Mouse (Mus musculus): ENCODE results near the gene Gm5134. TPM values are rescaled to one million over a fixed set of nuclear protein-coding genes. Genes with fewer than 3 reads are reported as not detected.

Gm5134 gene
- total and polyA plus RNA-seq, 3 experiments = 0.40 to 1.6 (median 1.0) TPM

DNA sequence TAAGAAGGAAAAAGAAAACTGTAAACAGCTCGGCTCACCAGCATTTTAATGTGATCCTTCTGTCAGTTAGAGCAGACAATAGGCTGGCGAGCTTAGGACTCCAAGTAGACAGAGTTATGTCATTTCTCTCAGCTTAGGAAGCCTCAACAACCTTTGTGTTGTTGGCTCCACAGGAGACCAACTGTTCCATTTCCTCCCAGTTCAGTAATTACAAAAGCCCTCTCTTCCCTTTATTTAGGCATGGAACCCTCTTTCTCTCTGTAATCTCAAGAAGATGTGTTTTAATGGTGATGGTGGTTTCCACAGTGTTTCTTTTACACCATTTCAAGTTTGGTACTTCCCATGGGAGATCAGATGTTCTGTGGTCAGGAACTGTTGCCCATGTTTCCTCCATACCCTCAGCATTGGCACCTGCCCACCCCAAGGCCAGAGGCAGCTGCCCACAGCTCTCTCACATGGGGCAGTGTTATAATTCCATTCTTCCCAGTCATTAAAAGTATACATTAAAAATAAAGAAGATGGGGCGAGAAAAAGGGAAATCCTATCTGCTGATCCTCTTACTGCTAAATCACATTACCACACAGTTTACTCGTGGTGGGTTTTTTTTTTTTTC, 36.2 kb downstream of the Gm5134 start:
- no peak overlapping the region for H3K27ac ChIP-seq (ENCODE audit: insufficient read depth, low read depth)
- H3K4me1 ChIP-seq (ENCODE audit: control insufficient read depth in 1 of 2, insufficient read depth in 2 of 2) = peaks cover 0 to 10% of the 10 kb centered on the region in 2 experiments; a peak in 2 of 4 replicates
- H3K9me3 ChIP-seq (replicated peaks; ENCODE audit: low read length) = no peaks in the 10 kb centered on the region
- DNase-seq (ENCODE audit: extremely low read depth) = no peak
- dilution Hi-C loops (cut with MboI; ENCODE audit: extremely low pct_ligation_motif_present, extremely low pct_unique_long_range_greater_than_20kb, low sequenced_read_pairs) = no loop called here
- H3K4me3 ChIP-seq (replicated peaks in 1 of 3; ENCODE audit: low read depth in 2 of 3, low read length in 2 of 3, poor library complexity in 1 of 3) = no peak overlapping the region
- H3K36me3 ChIP-seq (replicated peaks in 1 of 2; ENCODE audit: control insufficient read depth in 1 of 2, insufficient read depth in 1 of 2, low read length in 1 of 2) = peaks cover 0 to 2% of the 10 kb centered on the region in 2 experiments
- H3K4me2 ChIP-seq (ENCODE audit: insufficient read depth, low read depth, poor library complexity, severe bottlenecking) = no peak overlapping the region
- in situ Hi-C loops (cut with MboI; ENCODE audit: low pct_ligation_motif_present, low pct_unique_long_range_greater_than_20kb, low sequenced_read_pairs) = no loop called here
- no peaks in the 10 kb centered on the region for H3K79me2 ChIP-seq (replicated peaks; ENCODE audit: control insufficient read depth, extremely low read depth, insufficient read depth, poor library complexity, severe bottlenecking)
- TF ChIP-seq BHLHE40 (IDR thresholded peaks at IDR 0.05; ENCODE audit: low read depth, low read length) (no peak), JUN (IDR thresholded peaks at IDR 0.05; ENCODE audit: insufficient read depth, low read depth, low read length) (no peak), TCF12 (IDR thresholded peaks at IDR 0.05; ENCODE audit: low read depth, low read length) (no peak), MAX (IDR thresholded peaks at IDR 0.05; ENCODE audit: low read length) (no peak), TBP (conservative IDR thresholded peaks at IDR 0.05; ENCODE audit: low read depth, low read length) (no peak), ZKSCAN1 (IDR thresholded peaks at IDR 0.05; ENCODE audit: borderline replicate concordance, low read depth, low read length) (no peak), SMC3 (IDR thresholded peaks at IDR 0.05; ENCODE audit: low read depth, low read length) (no peak), RCOR1 (conservative IDR thresholded peaks at IDR 0.05; ENCODE audit: low read depth, low read length) (no peak), HCFC1 (IDR thresholded peaks at IDR 0.05; ENCODE audit: low read depth, low read length) (no peak), UBTF (IDR thresholded peaks at IDR 0.05; ENCODE audit: low read depth, low read length) (no peak), CHD2 (IDR thresholded peaks at IDR 0.05; ENCODE audit: low read length) (no peak), KAT2A (IDR thresholded peaks at IDR 0.05; ENCODE audit: insufficient replicate concordance, low read length) (no peak), MEF2A (IDR thresholded peaks at IDR 0.05; ENCODE audit: borderline replicate concordance, low read depth, low read length) (no peak)
- no peak overlapping the region for H3K9ac ChIP-seq (ENCODE audit: insufficient read depth, low read depth)
- no peaks in the 10 kb centered on the region for H3K27me3 ChIP-seq (replicated peaks)

GRCm38 (mm10) chr10:75993616-75994240, 39.4 kb downstream of the Gm5134 start:
- Histone ChIP-seq H3K4me2 (ENCODE audit: insufficient read depth, low read depth, poor library complexity, severe bottlenecking) (no peak overlapping the region), H3K9me3 (replicated peaks; ENCODE audit: low read length) (no peaks in the 10 kb centered on the region), H3K27me3 (replicated peaks) (no peaks in the 10 kb centered on the region), H3K4me1 (ENCODE audit: control insufficient read depth in 1 of 2, insufficient read depth in 2 of 2) (peaks cover 0 to 10% of the 10 kb centered on the region in 2 experiments; a peak in 2 of 4 replicates), H3K36me3 (replicated peaks in 1 of 2; ENCODE audit: control insufficient read depth in 1 of 2, insufficient read depth in 1 of 2, low read length in 1 of 2) (peaks cover 0 to 2% of the 10 kb centered on the region in 2 experiments), H3K79me2 (replicated peaks; ENCODE audit: control insufficient read depth, extremely low read depth, insufficient read depth, poor library complexity, severe bottlenecking) (no peaks in the 10 kb centered on the region), H3K4me3 (replicated peaks in 1 of 3; ENCODE audit: low read depth in 2 of 3, low read length in 2 of 3, poor library complexity in 1 of 3) (no peak overlapping the region), H3K9ac (ENCODE audit: insufficient read depth, low read depth) (no peak overlapping the region), H3K27ac (ENCODE audit: insufficient read depth, low read depth) (no peak overlapping the region)
- no peak for TF ChIP-seq ELF1 (IDR thresholded peaks at IDR 0.05; ENCODE audit: low read depth, low read length)
- no peak for TF ChIP-seq BHLHE40 (IDR thresholded peaks at IDR 0.05; ENCODE audit: low read depth, low read length)
- no peak for TF ChIP-seq CHD1 (IDR thresholded peaks at IDR 0.05; ENCODE audit: low read depth, low read length)
- TF ChIP-seq ZNF384 (IDR thresholded peaks at IDR 0.05; ENCODE audit: low read depth, low read length) = no peak
- no peak for TF ChIP-seq RCOR1 (conservative IDR thresholded peaks at IDR 0.05; ENCODE audit: low read depth, low read length)
- TF ChIP-seq MXI1 (IDR thresholded peaks at IDR 0.05; ENCODE audit: low read depth, low read length) = no peak
- no peak for TF ChIP-seq ETS1 (conservative IDR thresholded peaks at IDR 0.05; ENCODE audit: low read depth, low read length)
- TF ChIP-seq PAX5 (IDR thresholded peaks at IDR 0.05; ENCODE audit: low read length) = no peak
- no peak for TF ChIP-seq JUND (conservative IDR thresholded peaks at IDR 0.05; ENCODE audit: low read depth, low read length)
- TF ChIP-seq MAFK (IDR thresholded peaks at IDR 0.05; ENCODE audit: insufficient replicate concordance, low read length) = no peak
- no peak for TF ChIP-seq CTCF (conservative IDR thresholded peaks at IDR 0.05 in 1 of 2, IDR thresholded peaks at IDR 0.05 in 1 of 2; ENCODE audit: low read depth in 2 of 2, low read length in 2 of 2)
- no peak for TF ChIP-seq RAD21 (IDR thresholded peaks at IDR 0.05; ENCODE audit: low read depth, low read length)
- no peak for TF ChIP-seq HCFC1 (IDR thresholded peaks at IDR 0.05; ENCODE audit: low read depth, low read length)
- no peak for TF ChIP-seq ZC3H11A (IDR thresholded peaks at IDR 0.05; ENCODE audit: low read depth, low read length)
- no peak for TF ChIP-seq MAX (IDR thresholded peaks at IDR 0.05; ENCODE audit: low read length)
- TF ChIP-seq ZMIZ1 (IDR thresholded peaks at IDR 0.05; ENCODE audit: low read depth, low read length) = no peak
- TF ChIP-seq SMC3 (IDR thresholded peaks at IDR 0.05; ENCODE audit: low read depth, low read length) = no peak
- no peak for TF ChIP-seq EP300 (IDR thresholded peaks at IDR 0.05; ENCODE audit: low read length)
- TF ChIP-seq MEF2A (IDR thresholded peaks at IDR 0.05; ENCODE audit: borderline replicate concordance, low read depth, low read length) = no peak
- no peak for TF ChIP-seq POLR2A (IDR thresholded peaks at IDR 0.05; ENCODE audit: low read depth, low read length)
- no peak for DNase-seq (ENCODE audit: extremely low read depth)
- dilution Hi-C loops (cut with MboI; ENCODE audit: extremely low pct_ligation_motif_present, extremely low pct_unique_long_range_greater_than_20kb, low sequenced_read_pairs) = no loop called here
- in situ Hi-C loops (cut with MboI; ENCODE audit: low pct_ligation_motif_present, low pct_unique_long_range_greater_than_20kb, low sequenced_read_pairs) = no loop called here

All from CH12.LX (cell line).